Mouse (Mus musculus) bone marrow macrophage, adult 2 months (primary cell): ENCODE data around the gene Cebpz. TPM values are rescaled to one million over a fixed set of nuclear protein-coding genes. Genes with fewer than 3 reads are reported as not detected.

Experiments used
- H3K27ac ChIP-seq: 2 replicates; pipeline ENCODE4 v1.5.1; 2012; ENCODE audit warnings: low read depth, low read length; ENCODE audit not compliant: insufficient read depth
- H3K4me1 ChIP-seq: 2 replicates; pipeline ENCODE4 v1.6.1; 2012; ENCODE audit warnings: low read length; ENCODE audit not compliant: control insufficient read depth, insufficient read depth
- H3K4me3 ChIP-seq: 2 replicates; pipeline ENCODE4 v1.5.1; 2012; ENCODE audit warnings: mild to moderate bottlenecking, low read length, moderate library complexity; ENCODE audit not compliant: insufficient read depth
- CTCF ChIP-seq: IDR thresholded peaks from 2 replicates; pipeline ENCODE4 v1.5.1; 2012; ENCODE audit warnings: low read depth, mild to moderate bottlenecking, low read length, moderate library complexity
- POLR2A ChIP-seq: IDR thresholded peaks from 2 replicates; pipeline ENCODE4 v1.6.1; 2012; ENCODE audit warnings: mild to moderate bottlenecking, low read depth, low read length, borderline replicate concordance
- polyA plus RNA-seq: library from polyadenylated mRNA; stranded (reverse); fragments of >200 nt; gene quantifications from 2 replicates; pipeline ENCODE4 v1.2.4, GENCODE M21; 2012; ENCODE audit not compliant: missing spikeins, insufficient read depth, insufficient read length

Cebpz gene
- polyA plus RNA-seq, 1 experiment = 20.7 TPM

GRCm38 (mm10) chr17:78882401-78883112 lies 54.3 kb downstream of the Cebpz start, which contains the start of gene Eif2ak2:
Gene Eif2ak2, minus strand, starts transcription at chr17:78882573.
- peaks cover 8% of the 10 kb centered on the region for H3K4me1 ChIP-seq
- no peak for TF ChIP-seq CTCF
- TF ChIP-seq POLR2A = no peak
- H3K27ac ChIP-seq = peak within 1 kb of the TSS; percentile 70
- H3K4me3 ChIP-seq = peak within 1 kb of the TSS; percentile 80

GRCm38 (mm10) chr17:78881878-78882304 lies 55.0 kb downstream of the Cebpz start:
- H3K4me3 ChIP-seq = peak overlapping the region; percentile 80
- TF ChIP-seq CTCF (no peak), POLR2A (no peak)
- peaks cover 8% of the 10 kb centered on the region for H3K4me1 ChIP-seq
- H3K27ac ChIP-seq = peak overlapping the region; percentile 70

GRCm38 (mm10) chr17:78873886-78874285 lies 63.0 kb downstream of the Cebpz start:
- no peak overlapping the region for H3K4me3 ChIP-seq
- no peaks in the 10 kb centered on the region for H3K4me1 ChIP-seq
- no peak overlapping the region for H3K27ac ChIP-seq
- TF ChIP-seq POLR2A (no peak), CTCF (no peak)

Other genes with a start within 250 kb of the Cebpz start
- 16.0 and 18.7 TPM in 2 replicates for gene Strn, start 199.9 kb downstream of the Cebpz start, polyA plus RNA-seq
- gene Heatr5b, start 101.7 kb downstream of the Cebpz start, polyA plus RNA-seq = 16.3 and 19.6 TPM in 2 replicates
- gene Gpatch11, start 101.5 kb downstream of the Cebpz start, polyA plus RNA-seq = 36.4 and 38.3 TPM in 2 replicates
- 45.8 and 51.8 TPM in 2 replicates for gene Eif2ak2, start 54.5 kb downstream of the Cebpz start, polyA plus RNA-seq
- gene Sult6b1, start 30.1 kb downstream of the Cebpz start, polyA plus RNA-seq = not detected in 2 replicates
- 27.6 and 31.0 TPM in 2 replicates for gene Cebpzos, start 20.6 kb downstream of the Cebpz start, polyA plus RNA-seq
- gene Ndufaf7, start 70 bp upstream of the Cebpz start, polyA plus RNA-seq = 27.6 and 27.8 TPM in 2 replicates
- 15.4 and 17.5 TPM in 2 replicates for gene Prkd3, start 83.8 kb upstream of the Cebpz start, polyA plus RNA-seq
- gene Qpct, start 114.8 kb upstream of the Cebpz start, polyA plus RNA-seq = 7.9 and 8.6 TPM in 2 replicates